Mouse (Mus musculus): ENCODE measurements around the gene Kcnt1. TPM values are rescaled to one million over a fixed set of nuclear protein-coding genes. Genes with fewer than 3 reads are reported as not detected.

Kcnt1 gene
- total and polyA plus RNA-seq, 3 experiments: 0.04 TPM; not detected in 2

GRCm38 (mm10) chr2:25853998-25854397 lies 9.5 kb upstream of the Kcnt1 start:
- in situ Hi-C loops (cut with MboI; ENCODE audit: low pct_ligation_motif_present, low pct_unique_long_range_greater_than_20kb, low sequenced_read_pairs): no loop called here
- H3K79me2 ChIP-seq (replicated peaks; ENCODE audit: control insufficient read depth, extremely low read depth, insufficient read depth, poor library complexity, severe bottlenecking): no peaks in the 10 kb centered on the region
- no peak overlapping the region for H3K27ac ChIP-seq (ENCODE audit: insufficient read depth, low read depth)
- H3K9ac ChIP-seq (ENCODE audit: insufficient read depth, low read depth): no peak overlapping the region
- H3K4me1 ChIP-seq (ENCODE audit: control insufficient read depth in 1 of 2, insufficient read depth in 2 of 2): no peaks in the 10 kb centered on the region
- peaks cover 39% of the 10 kb centered on the region for H3K27me3 ChIP-seq (replicated peaks)
- no peaks in the 10 kb centered on the region for H3K36me3 ChIP-seq (replicated peaks in 1 of 2; ENCODE audit: control insufficient read depth in 1 of 2, insufficient read depth in 1 of 2, low read length in 1 of 2)
- peaks cover 8% of the 10 kb centered on the region for H3K9me3 ChIP-seq (replicated peaks; ENCODE audit: low read length)
- H3K4me2 ChIP-seq (ENCODE audit: insufficient read depth, low read depth, poor library complexity, severe bottlenecking): peak overlapping the region; percentile 30
- dilution Hi-C loops (cut with MboI; ENCODE audit: extremely low pct_ligation_motif_present, extremely low pct_unique_long_range_greater_than_20kb, low sequenced_read_pairs): no loop called here
- TF ChIP-seq TBP (conservative IDR thresholded peaks at IDR 0.05; ENCODE audit: low read depth, low read length): no peak
- TF ChIP-seq IRF4 (IDR thresholded peaks at IDR 0.05; ENCODE audit: low read depth, low read length): no peak
- TF ChIP-seq UBTF (IDR thresholded peaks at IDR 0.05; ENCODE audit: low read depth, low read length): no peak
- no peak for TF ChIP-seq PAX5 (IDR thresholded peaks at IDR 0.05; ENCODE audit: low read length)
- no peak for TF ChIP-seq USF1 (IDR thresholded peaks at IDR 0.05; ENCODE audit: low read depth, low read length)
- no peak for TF ChIP-seq ZKSCAN1 (IDR thresholded peaks at IDR 0.05; ENCODE audit: borderline replicate concordance, low read depth, low read length)
- no peak for TF ChIP-seq ETS1 (conservative IDR thresholded peaks at IDR 0.05; ENCODE audit: low read depth, low read length)
- no peak for TF ChIP-seq SMC3 (IDR thresholded peaks at IDR 0.05; ENCODE audit: low read depth, low read length)
- TF ChIP-seq EP300 (IDR thresholded peaks at IDR 0.05; ENCODE audit: low read length): no peak
- TF ChIP-seq ELF1 (IDR thresholded peaks at IDR 0.05; ENCODE audit: low read depth, low read length): no peak
- peak overlapping the region in 1 of 3 experiments; percentile 12 for H3K4me3 ChIP-seq (replicated peaks in 1 of 3; ENCODE audit: low read depth in 2 of 3, low read length in 2 of 3, poor library complexity in 1 of 3)
- no peak for DNase-seq (ENCODE audit: extremely low read depth)

- Histone ChIP-seq H3K9ac (ENCODE audit: insufficient read depth, low read depth) (no peak overlapping the region), H3K4me1 (ENCODE audit: control insufficient read depth in 1 of 2, insufficient read depth in 2 of 2) (no peaks in the 10 kb centered on the region), H3K27ac (ENCODE audit: insufficient read depth, low read depth) (no peak overlapping the region), H3K4me2 (ENCODE audit: insufficient read depth, low read depth, poor library complexity, severe bottlenecking) (no peak overlapping the region), H3K36me3 (replicated peaks in 1 of 2; ENCODE audit: control insufficient read depth in 1 of 2, insufficient read depth in 1 of 2, low read length in 1 of 2) (no peaks in the 10 kb centered on the region), H3K27me3 (replicated peaks) (peaks cover 72% of the 10 kb centered on the region), H3K9me3 (replicated peaks; ENCODE audit: low read length) (peaks cover 3% of the 10 kb centered on the region), H3K4me3 (replicated peaks in 1 of 3; ENCODE audit: low read depth in 2 of 3, low read length in 2 of 3, poor library complexity in 1 of 3) (no peak overlapping the region), H3K79me2 (replicated peaks; ENCODE audit: control insufficient read depth, extremely low read depth, insufficient read depth, poor library complexity, severe bottlenecking) (no peaks in the 10 kb centered on the region)
- in situ Hi-C loops (cut with MboI; ENCODE audit: low pct_ligation_motif_present, low pct_unique_long_range_greater_than_20kb, low sequenced_read_pairs) (no loop called here), dilution Hi-C loops (cut with MboI; ENCODE audit: extremely low pct_ligation_motif_present, extremely low pct_unique_long_range_greater_than_20kb, low sequenced_read_pairs) (no loop called here)
- TF ChIP-seq UBTF (IDR thresholded peaks at IDR 0.05; ENCODE audit: low read depth, low read length) (no peak), MAFK (IDR thresholded peaks at IDR 0.05; ENCODE audit: insufficient replicate concordance, low read length) (no peak), SMC3 (IDR thresholded peaks at IDR 0.05; ENCODE audit: low read depth, low read length) (no peak), IRF4 (IDR thresholded peaks at IDR 0.05; ENCODE audit: low read depth, low read length) (no peak), ZNF384 (IDR thresholded peaks at IDR 0.05; ENCODE audit: low read depth, low read length) (no peak), ZMIZ1 (IDR thresholded peaks at IDR 0.05; ENCODE audit: low read depth, low read length) (no peak), GABPA (IDR thresholded peaks at IDR 0.05; ENCODE audit: insufficient replicate concordance, low read depth, low read length) (no peak), POLR2AphosphoS2 (IDR thresholded peaks at IDR 0.05; ENCODE audit: low read depth, low read length) (no peak), TCF12 (IDR thresholded peaks at IDR 0.05; ENCODE audit: low read depth, low read length) (no peak)
- DNase-seq (ENCODE audit: extremely low read depth): no peak
These were observed 3.6 kb upstream of the Kcnt1 start for GRCm38 (mm10) chr2:25859891-25860290.

Measured in CH12.LX (cell line).